Mouse (Mus musculus) gastrocnemius, postnatal 36 days (tissue): ENCODE data around the gene Tdrd12. TPM values are rescaled to one million over a fixed set of nuclear protein-coding genes. Genes with fewer than 3 reads are reported as not detected.

Experiments
- DNase-seq, 2 experiments: peaks; one replicate each; pipeline ENCODE4 v3.0.0; 2022
- intact Hi-C: fragments of 180-260 bp; cut with DNase I; formaldehyde crosslinking; loops from one replicate; pipeline ENCODE4 v1.15.1; 2025
- total RNA-seq, 2 experiments: library from RNA; stranded (reverse); gene quantifications; 2 replicates each; pipeline ENCODE4 v1.2.3; 2021

Tdrd12 gene
- total RNA-seq, 2 experiments from 2014 or later: not detected

DNA sequence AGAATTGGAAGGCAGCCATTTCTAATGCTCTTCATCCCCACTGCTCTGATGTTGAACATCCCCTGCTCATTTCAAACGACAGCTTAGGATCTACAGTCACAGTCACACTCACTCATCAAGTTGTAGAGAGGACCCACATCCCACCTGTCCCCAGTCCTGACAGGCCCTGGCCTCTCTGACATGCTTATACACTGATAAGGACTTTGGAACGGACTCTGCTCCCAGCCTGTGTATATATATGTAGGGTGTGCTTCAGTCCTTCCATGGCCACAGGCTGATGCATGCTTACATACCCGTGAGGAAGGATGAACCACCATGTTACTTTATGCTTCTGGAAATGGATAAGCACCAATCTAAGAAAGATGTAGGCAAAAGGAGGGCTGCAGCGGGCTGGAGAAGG is 76.6 kb downstream of the Tdrd12 start:
- intact Hi-C loops: no loop called here
- no peak for DNase-seq

DNA sequence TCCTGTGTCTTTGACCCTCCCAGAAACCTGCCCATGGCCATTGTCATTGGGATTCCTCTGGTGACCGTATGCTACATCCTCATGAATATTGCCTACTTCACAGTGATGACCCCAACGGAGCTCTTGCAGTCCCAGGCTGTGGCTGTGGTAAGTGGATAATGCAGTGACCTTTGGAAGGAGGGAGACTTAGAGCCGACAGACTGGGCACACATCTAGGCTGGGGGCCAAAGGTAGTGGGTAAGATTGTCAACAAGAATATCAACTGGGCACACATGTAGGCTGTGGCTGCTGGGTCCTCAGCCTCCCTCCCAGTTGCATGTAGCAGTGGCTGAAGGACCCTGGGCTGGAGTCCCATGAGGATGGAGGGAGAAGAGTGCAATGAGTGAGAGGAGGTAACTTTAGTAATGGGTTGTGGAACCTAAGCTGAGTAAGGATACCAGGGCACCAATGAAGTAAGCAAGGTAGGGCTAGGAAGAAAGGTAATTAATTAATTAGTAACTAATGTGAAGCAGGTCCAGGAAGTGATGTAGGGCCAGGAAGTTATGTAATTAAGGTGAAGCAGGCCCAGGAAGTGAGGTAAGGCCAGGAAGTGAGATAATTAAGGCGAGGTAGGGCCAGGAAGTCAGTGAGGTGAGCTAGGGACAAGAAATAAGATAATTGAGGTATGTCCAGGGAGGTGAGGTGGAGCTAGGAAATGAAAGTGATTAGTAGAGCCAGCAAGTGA is 81.3 kb downstream of the Tdrd12 start:
- intact Hi-C loops: no loop called here
- no peak for DNase-seq

DNA sequence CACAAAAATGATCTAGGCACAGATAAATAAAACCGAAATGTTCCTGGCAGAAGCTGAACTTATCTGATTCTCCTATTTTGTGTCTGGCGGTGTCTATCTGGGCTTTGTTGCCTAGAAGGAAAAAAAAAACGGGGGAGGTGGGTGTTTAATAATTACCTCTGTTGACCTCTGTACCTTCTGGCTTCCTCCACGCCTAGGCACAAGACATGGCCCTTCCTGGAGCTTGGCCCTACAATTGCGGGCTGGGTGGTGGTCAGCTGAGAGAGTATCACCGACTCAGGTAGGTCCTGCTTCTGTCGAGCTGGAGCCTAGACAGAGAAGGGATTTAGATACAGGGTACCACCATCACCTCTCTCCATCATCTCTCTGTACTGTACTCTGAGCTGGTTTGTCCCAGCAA is 88.7 kb downstream of the Tdrd12 start:
- no peak for DNase-seq
- intact Hi-C loops: no loop called here

DNA sequence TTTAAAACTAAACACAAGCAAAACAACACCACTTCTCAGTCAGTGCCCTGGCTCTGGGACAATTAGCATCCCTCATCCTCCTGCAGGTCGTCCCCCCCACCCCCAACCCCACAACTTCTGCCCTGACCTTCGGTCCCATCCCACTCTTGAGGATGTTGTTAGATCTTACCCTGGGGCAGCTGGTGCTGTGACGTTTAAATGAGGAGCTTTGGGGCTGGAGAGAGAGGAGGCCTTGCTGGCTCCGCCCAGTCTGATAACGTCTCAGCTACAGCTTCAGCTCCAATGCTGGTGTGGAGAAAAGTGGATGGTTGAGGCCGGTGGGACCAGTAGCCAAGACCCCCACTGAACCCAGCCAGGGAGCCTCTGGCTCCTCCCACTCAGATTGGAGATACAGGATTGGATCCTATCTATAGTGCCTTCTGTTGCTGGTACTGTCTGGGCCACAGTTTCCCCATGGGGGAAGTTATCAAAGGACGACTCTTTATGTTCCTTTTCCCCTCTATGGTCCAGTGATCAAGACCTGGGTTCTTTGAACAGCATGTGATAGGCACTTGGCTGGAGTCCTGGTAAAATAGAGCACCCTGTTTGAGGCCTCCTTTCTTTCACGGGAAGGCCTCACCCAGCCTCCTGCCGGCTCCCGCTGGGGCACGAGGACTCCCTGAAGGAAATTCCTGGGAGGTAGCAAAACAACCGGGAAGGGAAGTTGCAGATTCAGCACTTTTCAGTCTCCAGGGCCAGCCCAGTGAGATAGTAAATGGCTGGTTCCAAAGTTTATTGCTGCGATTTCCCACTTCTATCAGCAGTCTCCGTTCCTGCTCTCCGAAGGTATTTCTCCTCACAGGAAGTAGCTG is 89.3 kb downstream of the Tdrd12 start, which contains the start of gene Slc7a9:
Gene Slc7a9, plus strand, starts transcription at position 801 of the 851 bp plus-strand sequence.
- intact Hi-C loops: no loop called here
- no peak for DNase-seq

DNA sequence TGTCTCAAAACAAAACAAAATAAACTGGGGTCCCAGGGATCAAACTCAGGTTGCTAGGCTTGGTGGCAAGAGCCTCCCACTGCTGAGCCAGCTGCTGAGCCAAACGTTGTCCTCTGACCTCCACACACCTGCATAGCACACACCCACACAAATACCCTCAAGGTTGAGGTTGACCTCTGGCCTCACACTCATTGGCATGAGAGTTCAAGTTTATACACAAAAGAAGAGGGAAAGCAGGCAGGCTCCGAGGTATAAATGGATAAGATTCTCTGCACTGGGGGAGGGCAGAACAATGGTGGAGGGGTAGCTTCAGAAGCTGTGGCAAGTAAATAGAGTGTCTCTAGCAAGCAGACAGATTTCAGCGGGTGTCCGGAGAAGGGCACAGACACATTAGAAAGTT is 90.0 kb downstream of the Tdrd12 start:
- no peak for DNase-seq
- intact Hi-C loops: no loop called here

DNA sequence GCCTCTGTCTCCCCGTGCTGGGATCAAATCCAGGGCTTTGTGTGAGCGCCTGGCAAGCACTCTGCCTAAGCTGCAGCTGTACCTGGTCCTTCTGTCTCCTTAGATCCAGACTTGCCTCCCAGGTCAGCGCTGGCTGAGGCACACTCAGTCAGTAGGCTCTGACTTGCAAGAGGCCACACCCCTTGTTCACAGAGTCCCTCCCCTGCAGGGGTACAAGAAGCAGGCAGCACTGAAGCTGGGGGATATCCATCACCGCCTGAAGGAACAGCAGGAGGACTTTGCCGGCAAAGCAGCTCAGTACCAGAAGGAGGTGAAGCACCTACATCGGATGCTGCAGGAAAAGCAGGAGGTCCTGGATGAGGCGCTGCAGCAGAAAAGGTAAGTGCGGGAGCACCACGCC is 102.3 kb downstream of the Tdrd12 start:
- intact Hi-C loops: no loop called here
- DNase-seq: no peak

DNA sequence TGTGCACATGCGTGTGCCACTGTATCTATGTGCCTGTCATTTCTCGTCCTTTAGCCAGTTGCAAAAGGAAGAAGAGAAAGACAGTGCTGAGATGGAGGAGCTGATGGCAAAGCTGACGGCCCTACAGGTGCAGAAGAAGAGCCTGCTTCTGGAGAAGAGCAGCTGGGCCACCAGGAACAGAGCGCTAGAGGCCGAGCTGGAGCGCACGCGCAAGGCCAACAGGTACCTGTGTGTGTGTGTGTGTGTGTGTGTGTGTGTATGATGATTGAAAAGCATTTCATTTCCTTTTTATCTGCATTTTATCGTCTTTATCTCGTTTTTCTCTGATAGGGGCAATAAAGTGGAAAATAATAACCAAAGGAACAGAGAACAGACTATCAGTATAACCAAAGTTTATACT is 109.4 kb downstream of the Tdrd12 start:
- no peak for DNase-seq
- intact Hi-C loops: no loop called here

DNA sequence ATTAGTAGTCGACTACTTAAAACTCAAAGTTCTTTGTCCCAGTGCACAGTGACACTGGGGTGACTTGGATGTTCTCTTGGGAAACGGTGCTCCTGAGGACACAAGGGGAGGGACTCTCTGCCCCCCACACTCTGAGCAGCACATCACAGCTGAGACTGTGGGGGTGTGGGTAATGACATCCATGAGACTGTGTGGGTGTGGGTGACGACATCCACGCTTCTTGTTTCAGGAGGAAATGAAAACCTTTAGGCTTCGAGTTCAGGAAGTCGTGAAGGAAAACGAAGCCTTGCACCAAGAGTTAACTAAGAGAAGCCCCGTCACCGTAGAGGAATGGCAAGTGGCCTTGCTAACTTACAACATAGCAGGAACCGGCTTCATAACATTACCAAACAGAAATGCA is 114.5 kb downstream of the Tdrd12 start:
- intact Hi-C loops: no loop called here
- DNase-seq: no peak

Other genes with a start within 250 kb of the Tdrd12 start
- gene Gpatch1, start 219.3 kb downstream of the Tdrd12 start, total RNA-seq: 1 to 10 TPM; 5.4 to 8.5 TPM
- gene Rhpn2, start 203.6 kb downstream of the Tdrd12 start, total RNA-seq: 1 to 10 TPM in 1 of 2 experiments, under 1 TPM in 1; 0.99 to 1.1 TPM
- gene Faap24, start 140.9 kb downstream of the Tdrd12 start, total RNA-seq: under 1 TPM; 0.31 to 0.96 TPM
- gene Cep89, start 140.7 kb downstream of the Tdrd12 start, total RNA-seq: 1 to 10 TPM; 4.7 to 5.0 TPM
- not detected for gene Slc7a9, start 88.9 kb downstream of the Tdrd12 start, total RNA-seq
- gene Nudt19, start 18.6 kb upstream of the Tdrd12 start, total RNA-seq: 10 to 100 TPM; 39.5 to 40.8 TPM
- under 1 TPM in 1 of 2 experiments, not detected in 1; 0.05 TPM for gene Rgs9bp, start 47.8 kb upstream of the Tdrd12 start, total RNA-seq
- gene Ankrd27, start 48.5 kb upstream of the Tdrd12 start, total RNA-seq: 10 to 100 TPM in 1 of 2 experiments, 1 to 10 TPM in 1; 7.4 to 10.6 TPM
- 100 to 1,000 TPM; 102 to 126 TPM for gene Pdcd5, start 109.8 kb upstream of the Tdrd12 start, total RNA-seq
- gene Dpy19l3, start 216.7 kb upstream of the Tdrd12 start, total RNA-seq: 1 to 10 TPM; 3.3 to 3.7 TPM